Mouse (Mus musculus) adrenal gland, adult (tissue): Measurements from ENCODE around the gene Rps27l.
"Not testable (repeated sequence)": the region's sequence is repeated elsewhere in the genome, so short reads cannot be mapped to it uniquely, and the experiment has no call there.

ENCODE experiments used
- DNase-seq, 2 experiments: peaks; one replicate each; pipeline ENCODE4 v3.0.0; 2022 to 2023; ENCODE audit warnings: low spot score in 1 of 2; ENCODE audit not compliant: inconsistent age in 2 of 2

Gene Rps27l

DNA sequence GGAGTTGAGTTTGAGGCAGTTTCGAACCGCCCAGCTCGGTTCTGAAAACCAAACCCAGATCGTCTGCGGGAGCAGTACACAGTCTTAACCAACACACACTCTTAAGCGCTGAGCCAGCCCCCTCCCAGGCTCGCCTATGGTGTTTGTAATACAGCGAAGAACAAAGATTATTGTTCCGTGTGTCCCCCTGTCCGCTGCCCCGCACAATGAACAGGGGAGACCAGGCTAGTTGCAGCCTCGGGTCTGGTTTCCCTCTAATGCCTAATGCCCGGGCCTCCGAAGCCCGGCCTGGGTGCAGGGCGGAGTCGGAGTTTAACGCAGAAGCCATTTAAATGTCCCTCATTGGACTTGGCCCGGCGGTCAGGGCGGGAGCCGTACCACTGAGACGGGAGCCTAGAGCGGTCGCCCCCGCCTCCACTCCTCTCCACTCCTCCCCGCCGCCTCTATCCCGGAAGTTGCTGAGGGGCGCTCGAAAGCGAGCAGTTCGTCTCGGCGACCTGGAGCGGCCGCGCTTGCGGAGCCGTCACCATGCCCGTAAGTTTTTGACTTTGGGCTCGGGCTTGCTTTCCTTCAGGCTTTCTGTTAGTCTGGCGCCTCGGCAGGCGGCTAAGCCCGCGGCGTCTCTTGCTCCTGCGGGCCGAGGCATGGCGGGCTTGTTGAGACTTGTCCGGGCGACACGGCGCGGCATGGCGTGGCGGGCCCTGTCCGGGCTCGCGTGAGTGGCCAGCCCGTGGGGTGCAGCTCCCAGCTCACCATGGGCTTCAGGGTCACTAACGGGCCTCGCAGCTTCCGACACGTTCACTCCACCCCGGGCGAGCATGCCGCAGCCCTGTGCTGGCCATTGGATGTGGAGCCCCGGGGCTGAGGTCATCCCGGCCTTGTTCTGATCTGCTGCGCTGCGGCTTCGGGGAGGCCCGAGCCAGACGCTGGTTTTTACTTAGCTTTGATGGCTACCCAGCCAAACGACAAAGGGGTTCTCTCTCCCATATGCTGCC, at the start of gene Rps27l:
Gene Rps27l (plus strand): TSS at position 440 of the 995 bp plus-strand sequence.
- DNase-seq: peak; percentile 96 to 98

GRCm38 (mm10) chr9:66896951-66897350, 48.9 kb upstream of the Rps27l start:
- no peak for DNase-seq

DNA sequence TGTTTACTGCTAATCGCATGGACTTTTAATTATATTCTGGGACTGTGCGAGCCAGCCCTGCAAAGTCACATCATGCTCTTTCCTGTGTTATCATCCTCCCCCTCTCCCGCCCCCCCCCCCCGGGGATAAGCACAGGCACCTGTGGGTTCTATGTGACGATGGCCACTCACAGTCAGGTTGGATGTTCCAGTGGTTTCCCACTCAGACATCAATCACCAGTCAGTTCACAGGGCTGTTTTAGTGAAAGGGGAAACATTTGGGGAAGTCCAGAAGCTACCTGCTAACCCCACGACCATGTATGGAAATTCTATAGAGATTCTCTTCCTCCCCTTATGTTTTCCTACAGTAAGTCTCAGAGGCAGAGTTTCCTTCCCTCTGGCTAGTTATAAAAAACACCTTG, 48.0 kb upstream of the Rps27l start:
- no peak for DNase-seq

GRCm38 (mm10) chr9:66899072-66899471, 46.8 kb upstream of the Rps27l start:
- no peak for DNase-seq

- no peak for DNase-seq
These were observed 46.4 kb upstream of the Rps27l start for GRCm38 (mm10) chr9:66899526-66899925.

- no peak for DNase-seq
These were observed 39.9 kb upstream of the Rps27l start for GRCm38 (mm10) chr9:66905990-66906389.

GRCm38 (mm10) chr9:66907126-66907525, 38.8 kb upstream of the Rps27l start:
- no peak for DNase-seq

DNA sequence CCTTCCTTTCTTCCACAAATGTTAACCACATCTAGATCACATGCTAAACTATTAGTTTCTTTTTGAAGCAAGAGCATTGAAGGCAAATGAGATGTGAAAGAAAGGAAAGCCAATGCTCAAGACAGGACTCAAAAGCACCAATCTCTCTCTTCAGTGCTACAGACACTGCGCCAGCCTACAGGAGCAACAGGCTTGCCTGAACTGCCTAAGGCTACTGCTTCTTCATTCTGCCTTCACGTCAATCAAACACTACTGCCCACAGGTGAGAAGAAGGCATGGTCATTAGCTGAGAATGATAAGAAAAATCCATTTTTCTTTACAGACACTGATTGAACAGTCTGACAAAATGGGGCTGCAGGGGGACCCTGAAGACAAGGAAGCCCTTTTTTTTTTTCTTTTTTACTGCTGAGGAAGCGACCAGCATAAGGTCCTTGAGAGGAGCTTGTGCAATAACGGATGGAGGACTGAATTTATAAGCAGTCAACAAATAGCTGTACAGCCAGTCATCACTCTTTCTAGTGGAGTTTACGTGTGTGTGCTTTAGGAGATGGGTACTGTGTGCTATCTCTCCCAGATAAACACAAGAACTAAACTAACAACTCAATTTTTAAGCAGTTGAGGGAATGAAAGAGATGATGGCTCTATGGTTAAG, 38.0 kb upstream of the Rps27l start:
- peak in 1 of 2 experiments; percentile 41 for DNase-seq

- no peak for DNase-seq
These were observed 36.0 kb upstream of the Rps27l start for GRCm38 (mm10) chr9:66909922-66910321.

GRCm38 (mm10) chr9:66910677-66911076, 35.2 kb upstream of the Rps27l start:
- no peak for DNase-seq

GRCm38 (mm10) chr9:66912304-66912703, 33.6 kb upstream of the Rps27l start:
- no peak for DNase-seq

GRCm38 (mm10) chr9:66913254-66913934, 32.5 kb upstream of the Rps27l start:
- not testable (repeated sequence) for DNase-seq

DNA sequence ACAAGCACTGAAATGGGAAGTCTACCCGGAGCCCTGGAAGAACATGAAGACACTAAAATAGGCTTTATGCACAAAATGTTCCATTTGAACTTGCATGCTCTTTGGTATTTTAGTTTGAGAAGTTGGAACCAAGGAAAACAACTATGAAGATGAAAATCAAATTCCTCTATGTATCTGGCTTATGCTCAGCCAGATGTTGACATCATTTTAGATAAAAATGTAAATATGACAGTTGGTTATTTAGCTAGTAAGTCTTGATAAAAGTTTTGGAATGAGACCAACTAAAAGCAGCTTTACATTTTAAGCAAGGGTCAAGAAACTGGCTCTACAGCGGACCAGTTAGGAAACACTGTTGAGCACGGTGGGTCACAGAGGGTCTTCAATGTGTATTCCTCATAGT, 31.3 kb upstream of the Rps27l start:
- DNase-seq: no peak

DNA sequence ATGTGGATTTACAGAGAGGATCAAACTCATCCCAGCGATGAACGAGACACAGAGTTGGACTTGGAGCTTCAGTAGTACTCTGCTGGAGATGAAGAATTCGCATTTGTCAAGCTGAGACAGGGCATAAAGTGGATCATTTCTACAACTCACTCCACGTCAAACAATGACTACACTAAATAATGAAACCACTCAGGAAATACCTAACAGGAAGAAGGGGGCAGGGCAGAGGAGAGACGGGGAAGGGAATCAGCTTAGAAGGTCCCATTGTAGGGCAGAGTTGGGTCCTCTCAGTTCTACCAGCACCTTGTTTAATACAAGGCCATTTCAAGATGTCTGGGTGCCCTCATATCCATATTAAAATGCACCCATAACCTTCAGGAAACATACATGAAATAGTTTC, 30.5 kb upstream of the Rps27l start:
- no peak for DNase-seq

DNA sequence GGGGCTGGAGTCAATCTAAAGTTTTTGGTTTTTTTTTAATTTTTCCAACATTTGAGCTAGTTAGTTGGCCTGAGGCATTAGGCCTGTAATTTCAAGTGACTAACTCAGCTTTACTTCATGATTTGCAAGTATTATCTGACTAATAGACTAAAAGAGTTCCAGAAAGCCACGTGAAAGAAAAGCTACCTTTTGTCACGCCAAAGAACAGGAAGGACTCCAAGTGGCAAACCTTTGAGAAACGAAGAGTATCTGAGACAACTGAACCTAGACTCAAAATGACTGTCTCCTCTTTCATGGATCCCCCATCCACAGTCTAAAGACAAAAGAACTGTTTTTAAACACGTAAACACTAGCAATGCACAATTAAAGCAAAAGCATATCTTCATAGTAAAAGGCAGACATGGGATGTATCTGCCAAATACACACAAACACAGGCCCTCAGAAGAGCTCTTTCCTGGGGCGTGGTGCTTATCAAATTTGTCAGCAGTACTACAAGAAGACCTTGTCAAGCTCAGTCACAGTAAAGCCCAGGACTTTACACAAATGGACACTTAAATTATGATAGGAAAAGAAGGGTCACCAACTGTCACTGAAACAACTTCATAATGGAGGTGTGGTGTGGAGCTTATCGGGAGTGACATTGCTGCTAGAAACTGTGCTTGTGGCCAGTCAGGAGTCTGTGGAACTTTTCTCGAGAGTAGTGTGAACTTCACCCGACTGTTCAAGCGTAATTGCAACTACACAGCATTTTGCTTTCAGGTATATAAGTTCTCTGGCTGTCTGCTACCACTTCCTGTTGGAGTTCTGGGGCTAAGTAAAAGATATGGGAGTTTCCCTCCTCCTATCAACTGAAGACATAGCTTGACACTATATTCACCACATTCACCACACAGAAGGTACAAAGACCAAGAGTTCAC, 29.8 kb upstream of the Rps27l start:
- DNase-seq: no peak

DNA sequence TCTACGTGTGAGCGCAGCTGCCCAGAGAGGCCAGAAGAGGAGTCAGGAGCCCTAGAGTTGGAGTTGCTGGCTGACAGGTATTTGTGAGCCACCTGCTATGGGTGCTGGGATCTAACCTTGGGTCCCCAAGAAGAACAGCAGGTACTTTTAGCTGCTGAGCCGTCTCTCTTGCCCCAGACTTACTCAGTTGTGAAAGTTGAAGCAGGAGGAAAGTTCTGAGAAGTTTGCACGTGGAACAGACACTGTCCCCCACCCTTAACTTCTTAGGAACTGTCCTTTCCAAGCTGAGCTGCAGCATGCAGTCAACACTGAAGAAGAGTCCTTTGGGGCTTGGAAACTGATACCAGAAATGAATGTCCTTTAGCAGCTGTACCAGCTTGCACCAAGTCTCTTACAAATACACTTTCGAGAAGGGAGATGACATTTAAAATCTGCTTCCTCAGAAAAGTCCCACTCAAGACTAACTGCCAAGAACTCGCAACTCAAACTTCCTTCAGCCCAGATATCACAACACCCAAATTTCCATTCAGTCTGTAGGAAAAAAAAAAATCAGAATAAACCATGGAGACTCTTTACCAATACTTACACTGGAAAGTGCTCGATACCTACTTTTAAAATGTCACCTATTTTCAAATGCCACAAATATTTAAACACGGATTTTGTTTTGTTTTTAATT, 28.5 kb upstream of the Rps27l start:
- DNase-seq: no peak

GRCm38 (mm10) chr9:66917892-66918255, 28.0 kb upstream of the Rps27l start:
- no peak for DNase-seq

GRCm38 (mm10) chr9:66918672-66919330, 27.1 kb upstream of the Rps27l start:
- peak; percentile 23 to 70 for DNase-seq

- DNase-seq: peak; percentile 97 to 99
These were observed 26.4 kb upstream of the Rps27l start, which contains the start of gene Rab8b for GRCm38 (mm10) chr9:66919382-66919971. TSS of gene Rab8b (minus strand) at chr9:66919687.
